Mouse (Mus musculus) limb, embryonic 14.5 days (tissue): Measurements from ENCODE around the gene Cys1. TPM values are rescaled to one million over a fixed set of nuclear protein-coding genes. Genes with fewer than 3 reads are reported as not detected.
A peak's percentile ranks its signal among the peaks of the same experiment; 100 is the strongest.
"Not testable (repeated sequence)": the region's sequence is repeated elsewhere in the genome, so short reads cannot be mapped to it uniquely, and the experiment has no call there.

ENCODE experiments used
- ATAC-seq: fragments of 200-750 bp; cut with Nextera tagmentation; 2 replicates; pipeline ENCODE4 v1.8.0; 2017; ENCODE audit warnings: low read depth, moderate number of reproducible peaks, moderate TSS enrichment; ENCODE audit not compliant: low FRiP score
- DNase-seq: peaks from one replicate; pipeline ENCODE4 v3.0.0-alpha.2; 2015; ENCODE audit warnings: low spot score
- H3K27ac ChIP-seq: fragments of 300-500 bp; sonication (generic); replicated peaks from 2 replicates; pipeline ENCODE4 v1.5.1; 2014; ENCODE audit warnings: low read depth, mild to moderate bottlenecking, low read length, moderate library complexity, mixed read lengths
- H3K27me3 ChIP-seq: fragments of 300-500 bp; sonication (generic); 2 replicates; pipeline ENCODE4 v1.6.1; 2014; ENCODE audit warnings: low read length, mixed read lengths; ENCODE audit not compliant: control insufficient read depth, insufficient read depth
- H3K36me3 ChIP-seq: fragments of 300-500 bp; sonication (generic); 2 replicates; pipeline ENCODE4 v1.6.1; 2014; ENCODE audit warnings: mild to moderate bottlenecking, low read length, moderate library complexity, mixed read lengths; ENCODE audit not compliant: control insufficient read depth, insufficient read depth
- H3K4me1 ChIP-seq: fragments of 300-500 bp; sonication (generic); 2 replicates; pipeline ENCODE4 v1.6.1; 2014; ENCODE audit warnings: antibody characterized with exemption, low read length, mixed read lengths; ENCODE audit not compliant: control insufficient read depth, insufficient read depth
- H3K4me2 ChIP-seq: fragments of 300-500 bp; sonication (generic); replicated peaks from 2 replicates; pipeline ENCODE4 v1.6.1; 2014; ENCODE audit warnings: low read depth, mild to moderate bottlenecking, low read length, moderate library complexity; ENCODE audit not compliant: severe bottlenecking
- H3K4me3 ChIP-seq: fragments of 300-500 bp; sonication (generic); replicated peaks from 2 replicates; pipeline ENCODE4 v1.5.1; 2014; ENCODE audit warnings: low read length
- H3K9ac ChIP-seq: fragments of 300-500 bp; sonication (generic); 2 replicates; pipeline ENCODE4 v1.6.1; 2014; ENCODE audit warnings: mild to moderate bottlenecking, low read depth, low read length, moderate library complexity; ENCODE audit not compliant: severe bottlenecking
- H3K9me3 ChIP-seq: fragments of 300-500 bp; sonication (generic); 2 replicates; pipeline ENCODE4 v1.6.1; 2016; ENCODE audit warnings: low read length; ENCODE audit not compliant: control insufficient read depth
- POLR2A ChIP-seq: fragments of 200-500 bp; IDR thresholded peaks from 2 replicates; pipeline ENCODE4 v1.8.0; 2012; ENCODE audit warnings: inconsistent platforms, mild to moderate bottlenecking, moderate library complexity, borderline replicate concordance; ENCODE audit not compliant: insufficient read depth, insufficient read length; ENCODE audit errors: extremely low read depth
- WGBS: fragments of 180-500 bp; shearing (Covaris S2); extraction: QIAGEN DNeasy Blood & Tissue Kit; methylation state at CpG from one replicate; pipeline ENCODE4 v1.1.7; 2014; 5-methylcytosine and 5-hydroxymethylcytosine counted together
- polyA plus RNA-seq, 2 experiments: library from polyadenylated mRNA; depleted of rRNA in 1 of 2; stranded (reverse) in 1 of 2; unstranded in 1 of 2; fragments of >200 nt; fragmentation: Nextera tagmentation in 1 of 2; extraction: Ambion mirVana in 1 of 2; gene quantifications; 2 replicates each; pipeline versions ENCODE4 v1.2.1 to v1.2.3; 2012 to 2014

The Cys1 gene
- polyA plus RNA-seq, 2 experiments, result 8.9 to 11.3 TPM

- DNase-seq (no peak), ATAC-seq (no peak)
- Histone ChIP-seq H3K4me1 (peaks cover 25% of the 10 kb centered on the region), H3K36me3 (peaks cover 5% of the 10 kb centered on the region; the same call in 1 of the 2 replicates), H3K27ac (no peak overlapping the region), H3K9me3 (no peaks in the 10 kb centered on the region), H3K4me2 (no peak overlapping the region), H3K9ac (no peak overlapping the region), H3K27me3 (no peaks in the 10 kb centered on the region), H3K4me3 (no peak overlapping the region)
- TF ChIP-seq POLR2A, result no peak
- WGBS, result 67% methylated on average over 15 of the region's 15 CpGs
Observed at GRCm38 (mm10) chr12:24705502-24706263, 24.1 kb upstream of the Cys1 start.

- DNase-seq, result no peak
- H3K4me2 ChIP-seq, result no peak overlapping the region
- no peak overlapping the region for H3K9ac ChIP-seq
- peaks cover 14% of the 10 kb centered on the region; the same call in 1 of the 2 replicates for H3K4me1 ChIP-seq
- peak; percentile 20; the same call in 1 of the 2 replicates for ATAC-seq
- H3K27ac ChIP-seq, result no peak overlapping the region
- no peak for TF ChIP-seq POLR2A
- H3K9me3 ChIP-seq, result no peaks in the 10 kb centered on the region
- no peaks in the 10 kb centered on the region for H3K36me3 ChIP-seq
- H3K4me3 ChIP-seq, result no peak overlapping the region
- WGBS, result 85% methylated on average over 3 of the region's 3 CpGs
- H3K27me3 ChIP-seq, result no peaks in the 10 kb centered on the region
Observed at GRCm38 (mm10) chr12:24703013-24703412, 21.4 kb upstream of the Cys1 start.

- not testable (repeated sequence) for H3K27ac ChIP-seq, ATAC-seq, H3K36me3 ChIP-seq, H3K9me3 ChIP-seq, H3K9ac ChIP-seq, H3K4me2 ChIP-seq, H3K4me3 ChIP-seq, H3K4me1 ChIP-seq, DNase-seq, H3K27me3 ChIP-seq
- WGBS, result 85% methylated on average over 9 of the region's 9 CpGs
Observed at GRCm38 (mm10) chr12:24701621-24702020, 20.0 kb upstream of the Cys1 start.

- Histone ChIP-seq H3K4me3 (no peak overlapping the region), H3K9me3 (no peaks in the 10 kb centered on the region), H3K4me1 (no peaks in the 10 kb centered on the region), H3K36me3 (no peaks in the 10 kb centered on the region), H3K4me2 (no peak overlapping the region), H3K27ac (no peak overlapping the region), H3K9ac (no peak overlapping the region), H3K27me3 (no peaks in the 10 kb centered on the region)
- ATAC-seq (no peak), DNase-seq (no peak)
- TF ChIP-seq POLR2A, result no peak
- WGBS, result 57% methylated on average over 10 of the region's 10 CpGs
Observed at GRCm38 (mm10) chr12:24699578-24699977, 18.0 kb upstream of the Cys1 start.

- ATAC-seq (no peak), DNase-seq (no peak)
- Histone ChIP-seq H3K36me3 (no peaks in the 10 kb centered on the region), H3K4me1 (no peaks in the 10 kb centered on the region), H3K4me2 (no peak overlapping the region), H3K27me3 (no peaks in the 10 kb centered on the region), H3K9me3 (no peaks in the 10 kb centered on the region), H3K27ac (no peak overlapping the region), H3K9ac (no peak overlapping the region), H3K4me3 (no peak overlapping the region)
- WGBS, result 76% methylated on average over 3 of the region's 3 CpGs
- TF ChIP-seq POLR2A, result no peak
Observed at GRCm38 (mm10) chr12:24698514-24698913, 16.9 kb upstream of the Cys1 start.
